Mouse (Mus musculus) CD4-positive helper T cell, adult 2 months (primary cell): ENCODE measurements around the gene Cln3.

Experiments used
- DNase-seq: peaks from one replicate; pipeline ENCODE4 v3.0.0-alpha.2; 2012; ENCODE audit warnings: low read depth, missing footprints, low spot score

The Cln3 gene

GRCm38 (mm10) chr7:126585717-126586116, at the start of gene Cln3:
Gene Cln3, minus strand, starts transcription at chr7:126585817.
- DNase-seq = no peak

- DNase-seq = no peak
Observed at GRCm38 (mm10) chr7:126635375-126635774, 49.8 kb upstream of the Cln3 start.

- no peak for DNase-seq
Observed at GRCm38 (mm10) chr7:126632478-126632877, 46.9 kb upstream of the Cln3 start.

GRCm38 (mm10) chr7:126630824-126631518, 45.4 kb upstream of the Cln3 start, which contains the start of gene Nupr1:
Gene Nupr1, minus strand, starts transcription at chr7:126630861.
- no peak for DNase-seq

- DNase-seq = no peak
Observed at GRCm38 (mm10) chr7:126629915-126630314, 44.3 kb upstream of the Cln3 start.

- no peak for DNase-seq
Observed at GRCm38 (mm10) chr7:126628111-126628510, 42.5 kb upstream of the Cln3 start.

- no peak for DNase-seq
Observed at GRCm38 (mm10) chr7:126625807-126626600, 40.4 kb upstream of the Cln3 start.

GRCm38 (mm10) chr7:126625369-126625768, 39.8 kb upstream of the Cln3 start:
- DNase-seq = no peak

GRCm38 (mm10) chr7:126624774-126625173, 39.2 kb upstream of the Cln3 start:
- DNase-seq = no peak

- DNase-seq = no peak
Observed at GRCm38 (mm10) chr7:126623381-126623780, 37.8 kb upstream of the Cln3 start.

- DNase-seq = no peak
Observed at GRCm38 (mm10) chr7:126621452-126622359, 36.1 kb upstream of the Cln3 start.

GRCm38 (mm10) chr7:126619559-126620275, 34.1 kb upstream of the Cln3 start:
- peak; percentile 65 for DNase-seq

GRCm38 (mm10) chr7:126616707-126617106, 31.1 kb upstream of the Cln3 start:
- no peak for DNase-seq

GRCm38 (mm10) chr7:126612736-126613135, 27.1 kb upstream of the Cln3 start:
- DNase-seq = no peak

- no peak for DNase-seq
Observed at GRCm38 (mm10) chr7:126607796-126608195, 22.2 kb upstream of the Cln3 start.

GRCm38 (mm10) chr7:126607064-126607463, 21.4 kb upstream of the Cln3 start:
- DNase-seq = no peak

GRCm38 (mm10) chr7:126606611-126607010, 21.0 kb upstream of the Cln3 start:
- peak; percentile 45 for DNase-seq

GRCm38 (mm10) chr7:126602650-126603049, 17.0 kb upstream of the Cln3 start:
- no peak for DNase-seq

GRCm38 (mm10) chr7:126601896-126602295, 16.3 kb upstream of the Cln3 start:
- DNase-seq = no peak

- DNase-seq = no peak
Observed at GRCm38 (mm10) chr7:126598919-126599318, 13.3 kb upstream of the Cln3 start.

GRCm38 (mm10) chr7:126596414-126596813, 10.8 kb upstream of the Cln3 start:
- no peak for DNase-seq
